Mouse (Mus musculus) T-helper 1 cell (primary cell): Measurements from ENCODE around the gene C2cd4c.

ENCODE experiments used
- in situ Hi-C: fragments of 300-600 bp; cut with MboI, MseI; formaldehyde crosslinking; loops from one replicate; pipeline ENCODE4 v1.15.1; 2025; ENCODE audit warnings: high pct_unique_total_duplicates

C2cd4c gene

GRCm38 (mm10) chr10:79580356-79580755 lies 33.5 kb downstream of the C2cd4c start:
- in situ Hi-C loops = no loop called here

GRCm38 (mm10) chr10:79579781-79580180 lies 34.0 kb downstream of the C2cd4c start:
- in situ Hi-C loops = no loop called here

GRCm38 (mm10) chr10:79578891-79579290 lies 34.9 kb downstream of the C2cd4c start:
- in situ Hi-C loops = no loop called here

- in situ Hi-C loops = no loop called here
Measured at GRCm38 (mm10) chr10:79578276-79578675, 35.5 kb downstream of the C2cd4c start.

- in situ Hi-C loops = no loop called here
Measured at GRCm38 (mm10) chr10:79577376-79577775, 36.4 kb downstream of the C2cd4c start.

- in situ Hi-C loops = no loop called here
Measured at GRCm38 (mm10) chr10:79575754-79576153, 38.1 kb downstream of the C2cd4c start.

- in situ Hi-C loops = no loop called here
Measured at GRCm38 (mm10) chr10:79574796-79575195, 39.0 kb downstream of the C2cd4c start.

- in situ Hi-C loops = no loop called here
Measured at GRCm38 (mm10) chr10:79574350-79574749, 39.5 kb downstream of the C2cd4c start.

- in situ Hi-C loops = no loop called here
Measured at GRCm38 (mm10) chr10:79573611-79574010, 40.2 kb downstream of the C2cd4c start.

GRCm38 (mm10) chr10:79571314-79571713 lies 42.5 kb downstream of the C2cd4c start:
- in situ Hi-C loops = no loop called here

- in situ Hi-C loops = no loop called here
Measured at GRCm38 (mm10) chr10:79569921-79570320, 43.9 kb downstream of the C2cd4c start.

- in situ Hi-C loops = no loop called here
Measured at GRCm38 (mm10) chr10:79559716-79560115, 54.1 kb downstream of the C2cd4c start.

GRCm38 (mm10) chr10:79557496-79557895 lies 56.3 kb downstream of the C2cd4c start:
- in situ Hi-C loops = no loop called here

GRCm38 (mm10) chr10:79556951-79557350 lies 56.9 kb downstream of the C2cd4c start:
- in situ Hi-C loops = no loop called here
